Mouse (Mus musculus): ENCODE data around the gene Rpn1. TPM values are rescaled to one million over a fixed set of nuclear protein-coding genes. Genes with fewer than 3 reads are reported as not detected.
"Not testable (repeated sequence)": the region's sequence is repeated elsewhere in the genome, so short reads cannot be mapped to it uniquely, and the experiment has no call there.

The Rpn1 gene
- polyA plus RNA-seq, 1 experiment from 2014 or later: 444 TPM

DNA sequence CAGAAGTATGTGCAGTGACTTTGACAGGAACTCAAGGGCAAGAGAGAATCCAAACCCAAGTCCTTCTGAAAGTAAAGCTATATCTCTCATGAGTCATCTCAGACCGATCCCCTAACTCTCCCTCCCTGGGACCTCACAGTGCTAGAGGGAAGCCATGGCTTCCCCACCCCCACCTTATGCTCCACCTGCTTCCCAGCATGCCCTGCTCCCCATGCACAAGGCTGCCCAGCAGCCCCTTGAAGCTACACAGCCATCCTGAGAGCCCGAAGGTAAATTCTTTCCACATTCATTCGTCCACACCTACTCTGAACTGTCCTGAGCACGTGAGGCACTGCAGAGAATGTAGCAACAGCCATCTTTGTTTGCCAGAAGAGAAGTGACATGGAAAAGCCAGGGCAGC is 40.3 kb downstream of the Rpn1 start:
- Histone ChIP-seq H3K36me3 (no peaks in the 10 kb centered on the region), H3K9me3 (no peaks in the 10 kb centered on the region), H3K4me3 (no peak overlapping the region), H3K27ac (no peak overlapping the region), H3K4me2 (no peak overlapping the region), H3K4me1 (no peaks in the 10 kb centered on the region), H3K9ac (no peak overlapping the region), H3K27me3 (no peaks in the 10 kb centered on the region)
- ATAC-seq (ENCODE audit: borderline replicate concordance, extremely low read depth, low FRiP score, low TSS enrichment): no peak
- WGBS: 55% methylated on average over 4 of the region's 4 CpGs

DNA sequence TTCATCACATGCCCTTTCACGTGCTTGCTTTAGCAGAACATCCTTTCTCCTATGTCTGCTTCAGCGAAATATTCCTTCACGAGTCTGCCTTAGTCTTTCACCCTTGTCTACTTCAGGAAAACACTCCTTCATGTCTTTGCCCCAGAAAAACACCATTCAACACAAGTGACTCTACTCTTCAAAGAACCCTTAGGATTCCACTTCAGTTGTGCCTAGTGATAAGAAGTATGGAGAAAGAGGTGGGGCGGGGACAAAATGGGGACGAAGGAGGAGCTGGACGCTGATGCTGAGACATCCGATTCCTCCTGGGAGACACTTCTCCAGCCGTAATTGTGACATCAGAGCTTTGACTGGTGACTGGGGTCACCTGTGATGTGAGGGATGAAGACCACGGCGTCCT is 41.5 kb downstream of the Rpn1 start:
- not testable (repeated sequence) for H3K27ac ChIP-seq; H3K27me3 ChIP-seq; H3K4me2 ChIP-seq; H3K36me3 ChIP-seq; H3K4me3 ChIP-seq; H3K4me1 ChIP-seq; H3K9ac ChIP-seq; H3K9me3 ChIP-seq; ATAC-seq (ENCODE audit: borderline replicate concordance, extremely low read depth, low FRiP score, low TSS enrichment)
- WGBS: 66% methylated on average over 10 of the region's 10 CpGs

DNA sequence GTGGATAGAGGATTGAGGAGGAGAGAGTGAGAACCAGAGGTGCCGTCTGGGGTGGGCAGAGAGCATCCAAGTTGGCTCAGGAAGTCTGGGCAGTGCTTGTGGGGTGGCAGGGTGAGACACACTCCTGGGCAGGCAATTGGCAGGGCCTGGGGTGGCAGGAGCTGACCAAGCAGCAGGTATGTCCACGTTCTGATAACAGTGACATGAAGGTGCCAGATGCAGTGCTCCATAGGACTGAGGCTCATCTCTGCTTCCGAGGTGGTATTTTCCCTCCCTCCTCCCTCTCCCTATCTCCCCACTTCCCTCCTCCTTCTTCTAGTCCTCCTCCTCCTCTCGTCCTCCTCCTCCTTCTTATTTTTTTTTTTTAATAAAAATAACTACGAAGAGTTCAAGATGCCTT is 47.2 kb downstream of the Rpn1 start:
- ATAC-seq (ENCODE audit: borderline replicate concordance, extremely low read depth, low FRiP score, low TSS enrichment): no peak
- WGBS: 16% methylated on average over 5 of the region's 5 CpGs
- Histone ChIP-seq H3K4me3 (no peak overlapping the region), H3K4me1 (peaks cover 23% of the 10 kb centered on the region), H3K9me3 (no peaks in the 10 kb centered on the region), H3K4me2 (peak overlapping the region; percentile 28; the same call in 1 of the 2 replicates), H3K9ac (no peak overlapping the region), H3K36me3 (no peaks in the 10 kb centered on the region), H3K27me3 (0 out of 2 replicates have a peak, but pooled peaks cover 6% of the 10 kb centered on the region), H3K27ac (no peak overlapping the region)

DNA sequence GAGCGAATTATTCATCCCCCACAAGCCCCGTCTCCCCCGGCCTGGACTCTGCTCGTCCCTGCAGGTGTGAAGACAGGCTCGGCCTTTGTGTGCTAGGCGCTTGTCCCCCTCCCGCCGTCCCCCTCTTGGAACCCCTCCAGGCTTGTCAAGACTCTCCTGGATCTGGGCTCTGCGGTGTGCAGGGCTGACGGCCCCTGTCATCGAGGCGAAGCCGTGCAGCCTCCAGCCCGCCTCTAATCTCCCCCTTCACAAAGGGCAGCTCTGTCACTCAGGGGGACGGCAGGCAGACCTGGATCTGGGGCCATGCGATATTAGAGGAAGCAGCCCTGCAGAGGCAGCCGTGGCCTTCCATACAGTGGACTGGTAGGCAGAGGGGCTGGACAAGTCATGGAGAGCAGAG is 47.8 kb downstream of the Rpn1 start:
- ATAC-seq (ENCODE audit: borderline replicate concordance, extremely low read depth, low FRiP score, low TSS enrichment): no peak
- Histone ChIP-seq H3K9me3 (no peaks in the 10 kb centered on the region), H3K4me1 (peaks cover 28% of the 10 kb centered on the region), H3K36me3 (no peaks in the 10 kb centered on the region), H3K27ac (no peak overlapping the region), H3K27me3 (0 out of 2 replicates have a peak, but pooled peaks cover 6% of the 10 kb centered on the region), H3K9ac (0 out of 2 replicates have a peak overlapping the region, but pooled peaks have one; percentile 20), H3K4me3 (no peak overlapping the region), H3K4me2 (peak overlapping the region; percentile 28)
- 6% methylated on average over 17 of the region's 17 CpGs for WGBS

DNA sequence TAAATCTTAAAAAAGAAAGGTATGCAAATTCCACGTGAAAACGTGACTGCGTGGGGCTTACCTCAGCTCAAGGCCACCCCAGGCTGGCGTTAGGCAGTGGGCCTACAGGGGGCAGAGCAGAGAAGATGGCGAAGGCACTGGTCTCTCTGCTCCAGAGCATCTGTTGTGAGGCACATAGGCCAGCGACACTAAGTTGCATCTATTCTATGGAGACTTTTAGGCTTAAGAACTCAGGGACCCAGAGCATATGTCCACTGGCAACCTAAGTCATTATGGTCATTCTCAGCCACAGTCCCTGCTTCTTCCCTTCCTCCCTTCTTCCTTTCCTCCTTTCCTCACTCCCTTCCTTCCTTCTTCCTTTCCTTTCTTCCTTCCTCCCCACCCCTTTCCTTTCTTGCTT is 48.8 kb downstream of the Rpn1 start:
- no peaks in the 10 kb centered on the region for H3K36me3 ChIP-seq
- no peak overlapping the region for H3K4me2 ChIP-seq
- ATAC-seq (ENCODE audit: borderline replicate concordance, extremely low read depth, low FRiP score, low TSS enrichment): no peak
- 77% methylated on average over 6 of the region's 6 CpGs for WGBS
- no peak overlapping the region for H3K9ac ChIP-seq
- peaks cover 31% of the 10 kb centered on the region for H3K4me1 ChIP-seq
- H3K4me3 ChIP-seq: no peak overlapping the region
- 0 out of 2 replicates have a peak, but pooled peaks cover 6% of the 10 kb centered on the region for H3K27me3 ChIP-seq
- no peak overlapping the region for H3K27ac ChIP-seq
- H3K9me3 ChIP-seq: no peaks in the 10 kb centered on the region

DNA sequence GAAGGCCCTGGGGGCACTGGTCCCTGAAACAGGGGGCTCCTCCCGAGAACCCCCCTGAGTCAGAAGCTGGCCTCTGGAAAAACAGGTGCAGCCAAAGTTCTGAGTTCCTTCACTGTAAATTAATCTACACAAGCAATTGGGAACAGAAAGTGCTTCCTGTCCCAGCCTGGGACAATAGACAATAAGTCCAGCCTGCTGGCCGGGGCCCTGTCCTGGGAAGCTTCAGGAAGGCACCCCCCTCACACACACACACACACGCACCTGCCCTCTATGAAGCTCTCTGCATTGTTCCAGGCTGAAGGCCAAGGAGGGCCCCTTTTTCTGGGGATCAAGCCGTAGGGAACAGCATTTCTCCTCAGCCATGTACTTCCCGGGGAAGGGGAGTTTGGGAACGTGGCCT is 49.6 kb downstream of the Rpn1 start:
- Histone ChIP-seq H3K9me3 (no peaks in the 10 kb centered on the region), H3K27me3 (0 out of 2 replicates have a peak, but pooled peaks cover 6% of the 10 kb centered on the region), H3K4me2 (no peak overlapping the region), H3K9ac (no peak overlapping the region), H3K4me3 (no peak overlapping the region), H3K4me1 (peaks cover 33% of the 10 kb centered on the region), H3K36me3 (no peaks in the 10 kb centered on the region), H3K27ac (peak overlapping the region; percentile 42)
- WGBS: 52% methylated on average over 6 of the region's 6 CpGs
- no peak for ATAC-seq (ENCODE audit: borderline replicate concordance, extremely low read depth, low FRiP score, low TSS enrichment)

DNA sequence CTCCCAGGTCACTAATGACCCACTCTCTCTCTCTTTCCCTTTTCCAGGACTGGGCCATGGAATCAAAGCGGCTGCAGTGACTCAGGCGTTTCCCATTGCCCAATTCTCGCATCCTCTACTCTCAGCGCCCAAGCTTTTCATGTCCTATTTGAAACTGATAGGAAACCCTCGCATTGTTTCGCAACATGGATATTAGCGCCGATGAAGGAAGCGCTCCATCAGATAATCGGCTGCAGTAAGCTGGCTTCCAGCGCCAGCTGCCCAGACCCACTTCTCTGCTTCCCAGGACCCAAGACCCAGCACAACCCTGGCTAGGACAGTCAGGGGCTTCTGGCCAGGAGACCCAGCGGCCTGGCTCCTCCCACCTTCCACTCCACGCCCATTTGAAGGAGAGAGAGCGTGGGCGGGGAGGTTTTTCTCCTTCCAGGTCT is 51.9 kb downstream of the Rpn1 start:
- WGBS: 14% methylated on average over 15 of the region's 15 CpGs
- 0 out of 2 replicates have a peak, but pooled peaks cover 6% of the 10 kb centered on the region for H3K27me3 ChIP-seq

DNA sequence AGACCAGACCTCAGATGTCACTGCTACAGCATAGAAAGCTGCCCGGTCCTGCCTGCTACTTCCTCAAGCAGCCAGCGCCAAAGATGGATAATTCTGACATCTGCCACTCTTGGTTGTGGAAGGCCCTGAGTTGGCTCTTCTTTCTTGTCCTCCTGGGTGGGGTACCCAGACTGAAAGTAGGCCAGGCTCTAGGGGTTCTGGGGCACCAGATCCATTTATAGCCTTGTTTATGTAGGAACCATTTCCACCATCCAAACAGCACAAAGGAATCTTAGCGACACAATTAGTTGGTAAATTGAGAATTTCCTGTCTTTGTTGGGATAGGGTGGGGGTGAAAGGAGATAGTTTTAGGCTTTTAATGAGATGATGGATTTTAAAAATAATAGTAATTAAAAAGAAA is 54.2 kb downstream of the Rpn1 start:
- H3K27me3 ChIP-seq: no peaks in the 10 kb centered on the region
- no peak overlapping the region for H3K4me3 ChIP-seq
- peaks cover 39% of the 10 kb centered on the region for H3K4me1 ChIP-seq
- 75% methylated on average over 3 of the region's 3 CpGs for WGBS
- H3K27ac ChIP-seq: 0 out of 2 replicates have a peak overlapping the region, but pooled peaks have one; percentile 30
- no peak overlapping the region for H3K9ac ChIP-seq
- no peak for ATAC-seq (ENCODE audit: borderline replicate concordance, extremely low read depth, low FRiP score, low TSS enrichment)
- H3K4me2 ChIP-seq: no peak overlapping the region
- no peaks in the 10 kb centered on the region for H3K9me3 ChIP-seq
- H3K36me3 ChIP-seq: no peaks in the 10 kb centered on the region

More for the DNA sequence above, 51.9 kb downstream of the Rpn1 start:
- Histone ChIP-seq H3K9me3 (no peaks in the 10 kb centered on the region), H3K27ac (peak overlapping the region; percentile 36), H3K4me2 (peak overlapping the region; percentile 68), H3K4me3 (peak overlapping the region; percentile 36), H3K4me1 (peaks cover 48% of the 10 kb centered on the region), H3K9ac (peak overlapping the region; percentile 18; the same call in 1 of the 2 replicates), H3K36me3 (no peaks in the 10 kb centered on the region)
- peak; percentile 39; the same call in 1 of the 2 replicates for ATAC-seq (ENCODE audit: borderline replicate concordance, extremely low read depth, low FRiP score, low TSS enrichment)

DNA sequence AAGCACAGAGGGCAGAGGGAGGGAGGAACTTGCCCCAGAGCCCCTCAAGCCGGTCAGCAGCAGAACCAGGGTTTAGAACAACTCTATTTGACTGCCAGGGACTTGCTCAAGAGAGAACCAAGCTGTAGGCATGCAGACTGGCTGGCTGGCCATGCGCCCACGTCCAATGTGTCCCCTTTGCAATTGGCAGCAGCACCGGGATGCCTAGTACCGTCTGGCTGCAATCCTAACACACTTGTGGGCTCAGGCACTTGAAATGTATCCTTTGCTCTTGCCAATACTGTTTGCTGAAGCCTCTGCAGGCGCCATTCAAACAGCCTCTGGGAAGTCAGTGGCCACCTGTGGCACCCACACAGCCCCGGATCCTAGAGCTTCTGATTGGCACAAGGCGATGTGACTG is 56.0 kb downstream of the Rpn1 start:
- ATAC-seq (ENCODE audit: borderline replicate concordance, extremely low read depth, low FRiP score, low TSS enrichment): no peak; the same call in 1 of the 2 replicates

DNA sequence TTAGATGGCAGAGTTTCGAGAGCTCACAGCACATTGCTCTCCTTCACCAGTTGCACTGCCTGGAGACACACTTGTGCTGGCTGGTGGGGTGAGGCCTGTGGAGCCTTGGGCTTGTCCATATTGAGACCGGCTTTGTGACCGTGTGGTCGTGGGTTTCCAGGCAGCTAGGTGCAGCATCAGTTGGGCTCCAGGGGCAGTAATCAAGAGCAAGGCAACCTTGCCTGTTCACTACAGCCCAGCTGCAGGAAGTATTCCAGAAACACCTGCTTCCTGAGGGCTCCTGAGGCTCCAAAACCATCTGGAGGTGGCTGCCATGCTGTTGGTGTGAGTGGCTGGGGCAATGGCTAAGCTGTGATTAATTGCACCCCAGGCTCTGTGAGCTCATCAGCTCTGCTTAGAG is 61.5 kb downstream of the Rpn1 start:
- Histone ChIP-seq H3K4me3 (no peak overlapping the region), H3K27ac (no peak overlapping the region), H3K27me3 (no peaks in the 10 kb centered on the region), H3K4me2 (no peak overlapping the region), H3K4me1 (peaks cover 23% of the 10 kb centered on the region), H3K36me3 (no peaks in the 10 kb centered on the region), H3K9ac (no peak overlapping the region), H3K9me3 (no peaks in the 10 kb centered on the region)
- WGBS: 63% methylated on average over 4 of the region's 4 CpGs
- ATAC-seq (ENCODE audit: borderline replicate concordance, extremely low read depth, low FRiP score, low TSS enrichment): no peak

More for the DNA sequence above, 56.0 kb downstream of the Rpn1 start:
- Histone ChIP-seq H3K27me3 (no peaks in the 10 kb centered on the region), H3K27ac (peak overlapping the region; percentile 36; the same call in 1 of the 2 replicates), H3K4me2 (no peak overlapping the region), H3K9me3 (no peaks in the 10 kb centered on the region), H3K4me3 (no peak overlapping the region), H3K36me3 (no peaks in the 10 kb centered on the region), H3K9ac (no peak overlapping the region), H3K4me1 (peaks cover 37% of the 10 kb centered on the region)
- 37% methylated on average over 8 of the region's 8 CpGs for WGBS

DNA sequence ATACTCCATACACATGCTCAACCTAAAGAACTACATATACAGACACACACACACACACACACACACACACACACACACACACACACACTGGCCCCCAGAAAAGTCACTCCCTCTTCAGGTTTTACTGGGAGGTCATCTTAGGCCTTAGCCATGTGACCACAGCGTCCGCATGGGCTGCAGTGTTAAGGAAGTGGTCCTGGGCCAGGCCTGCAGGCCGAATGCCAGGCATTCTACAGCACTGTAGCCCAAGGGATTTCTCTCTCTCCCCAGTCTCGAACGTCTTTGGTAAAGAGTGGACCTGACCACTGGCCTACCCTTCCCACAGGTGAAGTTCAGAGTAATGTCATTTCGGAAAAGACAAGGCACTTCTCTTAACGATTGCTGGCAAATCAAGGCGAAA is 62.3 kb downstream of the Rpn1 start:
- ATAC-seq (ENCODE audit: borderline replicate concordance, extremely low read depth, low FRiP score, low TSS enrichment): no peak
- H3K9ac ChIP-seq: no peak overlapping the region
- H3K36me3 ChIP-seq: no peaks in the 10 kb centered on the region
- H3K27me3 ChIP-seq: no peaks in the 10 kb centered on the region
- 70% methylated on average over 8 of the region's 8 CpGs for WGBS
- H3K9me3 ChIP-seq: no peaks in the 10 kb centered on the region
- peaks cover 19% of the 10 kb centered on the region for H3K4me1 ChIP-seq
- peak overlapping the region; percentile 66 for H3K27ac ChIP-seq
- H3K4me2 ChIP-seq: no peak overlapping the region
- H3K4me3 ChIP-seq: no peak overlapping the region

DNA sequence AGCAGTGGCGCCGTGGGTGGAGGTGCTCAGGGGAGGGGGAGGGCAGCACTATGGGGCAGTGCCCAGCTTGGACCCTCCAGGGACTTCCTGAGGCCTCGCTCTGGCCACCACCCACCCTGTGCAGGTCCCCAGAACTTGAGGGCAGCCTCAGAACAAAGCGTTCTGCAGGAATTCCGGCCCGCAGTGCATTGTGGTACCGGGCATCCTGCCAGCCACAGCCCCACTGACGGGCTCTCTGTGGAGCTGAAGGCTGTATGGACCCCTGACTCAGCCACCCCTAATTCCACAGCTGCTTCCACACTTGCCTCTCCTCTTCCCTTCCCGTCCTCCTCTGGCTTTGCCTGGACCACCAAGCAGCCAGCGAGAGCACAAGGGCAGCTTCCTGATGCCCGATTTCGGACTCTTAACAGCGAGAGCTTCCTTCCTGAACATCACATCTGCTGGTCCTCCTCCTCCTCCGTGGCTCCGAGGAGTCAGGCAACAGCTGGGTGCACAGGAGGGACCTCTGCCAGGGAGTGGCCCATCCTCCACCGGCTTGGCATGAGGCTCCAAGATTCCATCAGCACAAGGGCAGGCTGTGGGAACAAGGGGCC is 63.2 kb downstream of the Rpn1 start:
- Histone ChIP-seq H3K36me3 (no peaks in the 10 kb centered on the region), H3K27me3 (no peaks in the 10 kb centered on the region), H3K4me3 (no peak overlapping the region), H3K4me1 (peaks cover 19% of the 10 kb centered on the region), H3K27ac (peak overlapping the region; percentile 66), H3K4me2 (no peak overlapping the region), H3K9me3 (no peaks in the 10 kb centered on the region), H3K9ac (no peak overlapping the region)
- peak; percentile 73 for ATAC-seq (ENCODE audit: borderline replicate concordance, extremely low read depth, low FRiP score, low TSS enrichment)
- WGBS: 45% methylated on average over 16 of the region's 16 CpGs

All from lung, embryonic 15.5 days (tissue).